In the genomic region with DNA sequence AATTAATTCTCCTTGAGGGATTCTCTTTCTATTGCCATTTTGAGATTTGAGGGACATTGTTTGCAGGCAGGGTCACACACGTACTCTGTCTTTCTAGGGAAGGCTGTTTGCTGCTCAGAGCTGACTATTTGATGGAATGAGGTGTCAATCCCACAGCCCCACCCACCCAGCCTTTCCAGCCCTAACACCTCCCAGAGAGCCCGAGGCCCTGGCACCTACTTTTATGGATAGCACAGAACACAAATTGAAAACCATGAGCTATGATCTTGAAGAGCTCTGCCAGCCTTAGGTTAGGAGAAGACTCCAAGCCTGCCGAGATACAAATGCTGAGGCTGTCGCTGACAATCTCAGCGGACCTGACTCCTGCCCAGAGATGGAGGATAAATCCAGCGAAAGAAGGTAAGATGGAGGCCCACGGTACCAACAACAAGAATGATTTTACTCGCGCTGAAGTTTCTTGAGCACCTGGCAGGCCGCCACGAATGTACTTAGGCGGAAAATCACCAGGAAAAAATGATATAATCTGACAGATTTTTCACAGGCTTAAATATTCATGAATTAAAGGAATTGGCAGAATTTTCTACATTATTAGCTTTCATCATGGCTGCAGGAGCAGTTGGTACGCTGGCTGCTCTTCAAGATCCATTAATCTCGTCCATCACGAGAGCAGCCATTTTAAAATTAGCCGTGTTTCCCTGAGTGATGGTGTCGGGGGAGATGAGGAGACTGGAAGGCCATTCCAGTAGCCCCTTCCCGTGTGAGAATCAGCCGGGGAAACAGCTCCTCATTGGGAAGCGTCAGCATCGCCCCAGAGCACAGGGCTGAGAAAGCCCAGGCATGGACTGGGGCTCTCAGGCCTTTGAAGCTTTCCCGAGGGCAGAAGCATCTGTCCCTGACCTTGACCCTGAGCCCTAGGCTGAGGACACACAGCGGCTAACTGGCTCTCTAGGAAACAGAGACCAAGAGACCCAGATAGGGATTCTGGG, we compare ENCODE assay signal across 10 mouse cellular contexts.
DNase-seq lines count a peak whose midpoint lies in the region; ATAC-seq lines count a peak whose summit lies in the region.
"Had no signal": no experiment of that assay in that cellular context is flagged by ENCODE, and none has a peak within 500 bp of the region (broad histone marks: within the 10 kb centered on the region; RNA-seq: fewer than 3 reads in every experiment).

No protein-coding gene starts in this region.

- no peak overlapping the region for H3K4me3 ChIP-seq in hindbrain, embryonic 15.5 days
- H3K4me3 ChIP-seq in midbrain, embryonic 13.5 days (replicated peaks) = no peak overlapping the region
- H3K4me3 ChIP-seq: limb, embryonic 12.5 days; neural tube, embryonic 12.5 days had no signal

- 44% methylated on average over 23 of the region's 23 CpGs for WGBS in hindbrain, embryonic 15.5 days
- WGBS in midbrain, embryonic 13.5 days = 71% methylated on average over 23 of the region's 23 CpGs

- H3K27me3 ChIP-seq in hindbrain, embryonic 15.5 days = peaks cover 10% of the 10 kb centered on the region; the same call in 1 of the 2 replicates
- 0 out of 2 replicates have a peak, but pooled peaks cover 8% of the 10 kb centered on the region for H3K27me3 ChIP-seq in midbrain, embryonic 13.5 days

- no peak for ATAC-seq in hindbrain, embryonic 15.5 days (ENCODE audit: low FRiP score, low read depth)
- no peak for ATAC-seq in midbrain, embryonic 13.5 days

- H3K36me3 ChIP-seq in hindbrain, embryonic 15.5 days = no peaks in the 10 kb centered on the region
- H3K36me3 ChIP-seq in midbrain, embryonic 13.5 days = no peaks in the 10 kb centered on the region
- H3K36me3 ChIP-seq: limb, embryonic 12.5 days; neural tube, embryonic 12.5 days had no signal

- H3K4me1 ChIP-seq in hindbrain, embryonic 15.5 days (replicated peaks) = peaks cover 35% of the 10 kb centered on the region
- H3K4me1 ChIP-seq in midbrain, embryonic 13.5 days (replicated peaks) = peaks cover 24% of the 10 kb centered on the region

- no peaks in the 10 kb centered on the region for H3K9me3 ChIP-seq in hindbrain, embryonic 15.5 days
- no peaks in the 10 kb centered on the region for H3K9me3 ChIP-seq in midbrain, embryonic 13.5 days
- H3K9me3 ChIP-seq: limb, embryonic 12.5 days; neural tube, embryonic 12.5 days had no signal

- H3K9ac ChIP-seq in hindbrain, embryonic 15.5 days = no peak overlapping the region
- no peak overlapping the region for H3K9ac ChIP-seq in midbrain, embryonic 13.5 days (replicated peaks)
- H3K9ac ChIP-seq: limb, embryonic 12.5 days; neural tube, embryonic 12.5 days had no signal

- H3K4me2 ChIP-seq in hindbrain, embryonic 15.5 days = peak overlapping the region; percentile 22; the same call in 1 of the 2 replicates
- no peak overlapping the region for H3K4me2 ChIP-seq in midbrain, embryonic 13.5 days (replicated peaks)
- H3K4me2 ChIP-seq: limb, embryonic 12.5 days; neural tube, embryonic 12.5 days had no signal

- H3K27ac ChIP-seq in hindbrain, embryonic 15.5 days (replicated peaks) = peak overlapping the region; percentile 57; the same call in 1 of the 2 replicates
- H3K27ac ChIP-seq in midbrain, embryonic 13.5 days = peak overlapping the region; percentile 45; the same call in 1 of the 2 replicates
- H3K27ac ChIP-seq: neural tube, embryonic 12.5 days had no signal

- peak; percentile 27 to 36 for DNase-seq in cerebellum, postnatal 25 days
- DNase-seq in cerebellum, adult 9-10 months = no peak
- peak; percentile 27 to 67 for DNase-seq in layer of hippocampus, adult 18-20 months (ENCODE audit: low spot score in 2 of 2)
- no peak for DNase-seq in layer of hippocampus, adult 9-10 months (ENCODE audit: low spot score)
- DNase-seq in embryo, embryonic 10.5 days (ENCODE audit: low spot score) = no peak
- DNase-seq in ovary, postnatal 36 days (ENCODE audit: low spot score) = no peak

Comparison
In these comparisons a context has a peak if more than half of its experiments do, and no peak if none do; other contexts are left out.
1. DNase-seq: peak in cerebellum, postnatal 25 days (2 of 2) and layer of hippocampus, adult 18-20 months (2 of 2); none in cerebellum, adult 9-10 months (single experiment), layer of hippocampus, adult 9-10 months (single experiment), embryo, embryonic 10.5 days (single experiment) and ovary, postnatal 36 days (single experiment).